Mouse (Mus musculus) lung, adult 2 months (tissue): ENCODE data around the gene Fzd10.

ENCODE experiments used
- CTCF ChIP-seq: fragments of 200-500 bp; IDR thresholded peaks from 2 replicates; pipeline ENCODE4 v1.5.1; 2011; ENCODE audit warnings: mild to moderate bottlenecking, low read length, control low read depth; ENCODE audit not compliant: insufficient read depth
- POLR2A ChIP-seq: fragments of 200-500 bp; IDR thresholded peaks from 2 replicates; pipeline ENCODE4 v1.6.1; 2011; ENCODE audit warnings: low read depth, mild to moderate bottlenecking, control low read depth, low read length, borderline replicate concordance; ENCODE audit errors: extremely low read depth

GRCm38 (mm10) chr5:128620408-128620807 is 19.8 kb downstream of the Fzd10 start:
- TF ChIP-seq POLR2A: no peak
- no peak for TF ChIP-seq CTCF
